Mouse (Mus musculus): ENCODE results near the gene Fat3. TPM values are rescaled to one million over a fixed set of nuclear protein-coding genes. Genes with fewer than 3 reads are reported as not detected.

The Fat3 gene
- polyA plus RNA-seq, 1 experiment from 2014 or later, result 6.5 TPM

DNA sequence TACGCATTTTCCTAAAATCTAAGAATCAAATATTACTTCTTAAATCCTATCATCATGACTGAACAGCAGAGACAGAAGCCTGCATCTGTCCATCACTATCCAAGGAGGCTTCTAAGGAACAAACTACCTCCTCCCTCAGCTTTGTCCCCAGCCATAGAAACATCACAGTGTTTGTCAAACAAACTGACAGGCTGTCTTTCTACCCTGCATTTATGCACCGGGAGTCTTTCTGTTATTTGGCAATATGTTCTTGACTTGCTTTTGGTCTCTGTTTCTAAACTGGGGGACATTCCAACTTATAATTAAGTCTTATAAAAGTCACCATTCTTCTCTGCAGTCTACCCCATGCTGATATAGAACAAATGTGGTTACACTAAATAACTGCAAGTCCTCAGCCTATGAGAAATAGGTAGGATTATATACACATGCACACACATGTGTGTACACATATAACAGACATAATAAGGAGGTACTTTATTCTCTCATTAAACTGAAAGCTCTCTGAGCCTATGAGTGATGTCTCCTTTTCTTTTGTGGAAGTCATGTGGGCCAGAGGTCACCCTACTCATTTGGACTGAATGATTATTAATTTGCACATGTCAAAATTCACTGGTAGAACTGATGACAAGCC, 244.4 kb downstream of the Fat3 start:
- H3K4me3 ChIP-seq, result no peak overlapping the region
- peaks cover 17% of the 10 kb centered on the region for H3K4me1 ChIP-seq (replicated peaks)
- WGBS, result 71% methylated on average over 2 of the region's 2 CpGs
- no peaks in the 10 kb centered on the region for H3K27me3 ChIP-seq (ENCODE audit: insufficient read depth, poor library complexity, severe bottlenecking)
- no peak overlapping the region for H3K27ac ChIP-seq
- no peak for DNase-seq (ENCODE audit: low spot score)
- no peaks in the 10 kb centered on the region for H3K9me3 ChIP-seq
- H3K36me3 ChIP-seq, result no peaks in the 10 kb centered on the region

GRCm38 (mm10) chr9:16246741-16247140, 254.3 kb downstream of the Fat3 start:
- H3K27ac ChIP-seq, result no peak overlapping the region
- DNase-seq (ENCODE audit: low spot score), result peak; percentile 17
- no peaks in the 10 kb centered on the region for H3K36me3 ChIP-seq
- H3K27me3 ChIP-seq (ENCODE audit: insufficient read depth, poor library complexity, severe bottlenecking), result no peaks in the 10 kb centered on the region
- WGBS, result 68% methylated on average over 4 of the region's 4 CpGs
- no peak overlapping the region for H3K4me3 ChIP-seq
- H3K9me3 ChIP-seq, result no peaks in the 10 kb centered on the region
- no peaks in the 10 kb centered on the region; the same call in 1 of the 2 replicates for H3K4me1 ChIP-seq (replicated peaks)

DNA sequence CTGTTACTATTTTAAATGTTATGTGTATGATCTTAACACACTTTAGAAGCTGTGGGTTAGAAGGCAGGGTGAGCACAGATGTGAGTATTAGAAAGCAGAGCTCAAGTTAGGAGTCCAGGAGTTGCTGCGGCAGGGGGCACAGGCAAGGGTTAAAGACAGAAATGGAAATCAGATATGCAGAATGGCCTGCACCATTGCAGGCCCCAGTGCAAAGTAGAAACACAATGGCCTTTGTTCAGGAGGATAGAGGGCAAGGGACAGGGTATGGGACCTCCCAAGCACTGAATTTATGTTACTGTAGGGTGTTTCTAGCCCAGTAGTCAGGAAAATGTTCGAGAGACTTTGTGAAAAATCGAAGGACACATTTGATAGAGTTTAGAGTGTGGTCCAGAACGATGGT, 269.5 kb downstream of the Fat3 start:
- Histone ChIP-seq H3K9me3 (no peaks in the 10 kb centered on the region), H3K27ac (peak overlapping the region; percentile 80), H3K4me3 (no peak overlapping the region), H3K36me3 (no peaks in the 10 kb centered on the region), H3K27me3 (ENCODE audit: insufficient read depth, poor library complexity, severe bottlenecking) (no peaks in the 10 kb centered on the region), H3K4me1 (replicated peaks) (peaks cover 47% of the 10 kb centered on the region)
- WGBS, result 40% methylated on average over 4 of the region's 4 CpGs
- peak; percentile 50 for DNase-seq (ENCODE audit: low spot score)

- Histone ChIP-seq H3K4me1 (replicated peaks) (peaks cover 53% of the 10 kb centered on the region), H3K9me3 (no peaks in the 10 kb centered on the region), H3K36me3 (no peaks in the 10 kb centered on the region), H3K27ac (no peak overlapping the region), H3K27me3 (ENCODE audit: insufficient read depth, poor library complexity, severe bottlenecking) (no peaks in the 10 kb centered on the region), H3K4me3 (no peak overlapping the region)
- no peak for DNase-seq (ENCODE audit: low spot score)
- 82% methylated on average over 5 of the region's 5 CpGs for WGBS
These were observed 272.2 kb downstream of the Fat3 start for GRCm38 (mm10) chr9:16228919-16229318.

GRCm38 (mm10) chr9:16227398-16227797, 273.7 kb downstream of the Fat3 start:
- Histone ChIP-seq H3K4me1 (replicated peaks) (peaks cover 51% of the 10 kb centered on the region), H3K27ac (no peak overlapping the region), H3K36me3 (no peaks in the 10 kb centered on the region), H3K9me3 (no peaks in the 10 kb centered on the region), H3K27me3 (ENCODE audit: insufficient read depth, poor library complexity, severe bottlenecking) (no peaks in the 10 kb centered on the region), H3K4me3 (no peak overlapping the region)
- DNase-seq (ENCODE audit: low spot score), result no peak
- WGBS, result 69% methylated on average over 2 of the region's 2 CpGs

GRCm38 (mm10) chr9:16226545-16226944, 274.5 kb downstream of the Fat3 start:
- Histone ChIP-seq H3K9me3 (no peaks in the 10 kb centered on the region), H3K36me3 (no peaks in the 10 kb centered on the region), H3K4me1 (replicated peaks) (peaks cover 51% of the 10 kb centered on the region), H3K27ac (no peak overlapping the region), H3K27me3 (ENCODE audit: insufficient read depth, poor library complexity, severe bottlenecking) (no peaks in the 10 kb centered on the region), H3K4me3 (no peak overlapping the region)
- no peak for DNase-seq (ENCODE audit: low spot score)

DNA sequence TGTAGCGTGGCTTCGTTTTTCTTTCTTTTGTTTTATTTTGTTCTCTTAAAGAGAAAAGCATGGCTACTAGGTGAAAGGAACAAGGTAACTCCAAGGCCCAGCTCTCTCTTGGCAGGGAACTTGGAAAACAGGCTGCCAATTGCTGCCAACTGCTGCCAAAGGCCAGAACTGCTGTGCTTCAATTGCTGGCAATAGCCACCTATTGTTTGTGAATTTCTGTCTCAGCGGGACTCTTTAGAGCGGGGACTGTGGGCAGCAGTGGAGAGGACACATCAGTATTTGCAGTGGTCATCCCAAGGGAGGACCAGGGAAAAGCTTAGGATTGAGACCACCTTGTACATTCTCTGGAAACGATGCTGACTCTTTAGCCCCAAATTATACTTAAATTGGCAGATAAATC, 279.2 kb downstream of the Fat3 start:
- peaks cover 21% of the 10 kb centered on the region for H3K4me1 ChIP-seq (replicated peaks)
- WGBS, result 43% methylated on average over 5 of the region's 5 CpGs
- no peak overlapping the region for H3K4me3 ChIP-seq
- no peaks in the 10 kb centered on the region for H3K36me3 ChIP-seq
- H3K9me3 ChIP-seq, result no peaks in the 10 kb centered on the region
- DNase-seq (ENCODE audit: low spot score), result no peak
- no peaks in the 10 kb centered on the region for H3K27me3 ChIP-seq (ENCODE audit: insufficient read depth, poor library complexity, severe bottlenecking)
- no peak overlapping the region; the same call in 1 of the 2 replicates for H3K27ac ChIP-seq

- 0 out of 2 replicates have a peak overlapping the region, but pooled peaks have one; percentile 56 for H3K27ac ChIP-seq
These were observed 284.9 kb downstream of the Fat3 start for GRCm38 (mm10) chr9:16216235-16216634.

GRCm38 (mm10) chr9:16214731-16215681, 286.1 kb downstream of the Fat3 start:
- Histone ChIP-seq H3K4me1 (replicated peaks) (peaks cover 34% of the 10 kb centered on the region), H3K27ac (peak overlapping the region; percentile 56), H3K36me3 (no peaks in the 10 kb centered on the region), H3K4me3 (no peak overlapping the region), H3K9me3 (no peaks in the 10 kb centered on the region), H3K27me3 (ENCODE audit: insufficient read depth, poor library complexity, severe bottlenecking) (no peaks in the 10 kb centered on the region)
- WGBS, result 58% methylated on average over 7 of the region's 7 CpGs
- peak; percentile 48 for DNase-seq (ENCODE audit: low spot score)

More at GRCm38 (mm10) chr9:16216235-16216634, 284.9 kb downstream of the Fat3 start:
- Histone ChIP-seq H3K9me3 (no peaks in the 10 kb centered on the region), H3K4me3 (no peak overlapping the region), H3K36me3 (no peaks in the 10 kb centered on the region), H3K4me1 (replicated peaks) (peaks cover 34% of the 10 kb centered on the region), H3K27me3 (ENCODE audit: insufficient read depth, poor library complexity, severe bottlenecking) (no peaks in the 10 kb centered on the region)
- no peak for DNase-seq (ENCODE audit: low spot score)
- WGBS, result 67% methylated on average over 6 of the region's 6 CpGs

- 59% methylated on average over 1 of the region's 1 CpGs for WGBS
- Histone ChIP-seq H3K36me3 (no peaks in the 10 kb centered on the region), H3K4me1 (replicated peaks) (peaks cover 34% of the 10 kb centered on the region), H3K27me3 (ENCODE audit: insufficient read depth, poor library complexity, severe bottlenecking) (no peaks in the 10 kb centered on the region), H3K4me3 (no peak overlapping the region), H3K27ac (no peak overlapping the region), H3K9me3 (no peaks in the 10 kb centered on the region)
- no peak for DNase-seq (ENCODE audit: low spot score)
These were observed 287.8 kb downstream of the Fat3 start for GRCm38 (mm10) chr9:16213324-16213723.

GRCm38 (mm10) chr9:16212628-16213027, 288.5 kb downstream of the Fat3 start:
- DNase-seq (ENCODE audit: low spot score), result no peak
- WGBS, result 74% methylated on average over 3 of the region's 3 CpGs
- Histone ChIP-seq H3K4me3 (no peak overlapping the region), H3K9me3 (no peaks in the 10 kb centered on the region), H3K27me3 (ENCODE audit: insufficient read depth, poor library complexity, severe bottlenecking) (no peaks in the 10 kb centered on the region), H3K27ac (no peak overlapping the region), H3K4me1 (replicated peaks) (peaks cover 34% of the 10 kb centered on the region), H3K36me3 (no peaks in the 10 kb centered on the region)

DNA sequence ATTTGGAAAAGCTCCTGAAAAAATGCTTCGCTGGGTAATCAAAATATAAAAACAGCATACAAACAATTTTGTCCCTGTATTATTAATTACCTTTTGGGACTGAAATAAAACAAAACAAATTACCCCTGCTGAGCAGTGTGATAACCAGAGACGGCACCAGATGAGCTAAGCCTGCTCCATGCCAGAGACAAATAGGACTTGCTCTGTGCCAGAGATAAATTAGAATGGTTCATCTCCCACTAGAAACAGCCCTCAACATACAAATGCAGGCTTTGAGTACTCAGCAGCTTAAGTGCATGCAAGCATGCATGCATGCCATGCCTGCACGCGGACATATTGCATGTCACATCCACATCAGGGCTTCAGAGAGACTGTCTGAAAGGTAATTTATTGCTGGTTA, 288.9 kb downstream of the Fat3 start:
- H3K4me1 ChIP-seq (replicated peaks), result peaks cover 34% of the 10 kb centered on the region
- no peak overlapping the region for H3K4me3 ChIP-seq
- H3K9me3 ChIP-seq, result no peaks in the 10 kb centered on the region
- H3K36me3 ChIP-seq, result no peaks in the 10 kb centered on the region
- 92% methylated on average over 4 of the region's 4 CpGs for WGBS
- no peaks in the 10 kb centered on the region for H3K27me3 ChIP-seq (ENCODE audit: insufficient read depth, poor library complexity, severe bottlenecking)
- no peak for DNase-seq (ENCODE audit: low spot score)
- no peak overlapping the region for H3K27ac ChIP-seq

DNA sequence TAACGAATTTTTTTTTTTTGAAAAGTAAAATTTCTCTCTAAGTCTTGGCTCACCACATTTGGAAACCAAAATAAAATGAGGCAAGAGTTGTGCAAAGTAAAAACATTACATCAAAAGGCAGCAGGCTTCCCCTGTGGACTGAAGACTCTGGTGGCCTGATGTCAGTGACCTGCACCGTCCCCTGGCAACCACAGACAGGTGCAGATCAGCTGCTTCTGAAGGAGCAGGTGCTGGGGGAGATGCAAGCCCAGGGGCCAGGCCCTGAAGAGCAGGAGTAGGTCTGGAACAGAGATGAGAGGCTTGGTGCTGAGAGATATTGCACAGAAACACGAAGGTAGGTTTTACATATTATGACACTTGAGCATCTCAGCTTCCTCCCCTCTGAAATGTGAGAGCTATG, 289.6 kb downstream of the Fat3 start:
- Histone ChIP-seq H3K4me3 (no peak overlapping the region), H3K36me3 (no peaks in the 10 kb centered on the region), H3K9me3 (no peaks in the 10 kb centered on the region), H3K4me1 (replicated peaks) (peaks cover 34% of the 10 kb centered on the region), H3K27ac (no peak overlapping the region), H3K27me3 (ENCODE audit: insufficient read depth, poor library complexity, severe bottlenecking) (no peaks in the 10 kb centered on the region)
- DNase-seq (ENCODE audit: low spot score), result no peak
- 67% methylated on average over 3 of the region's 3 CpGs for WGBS

Measured in hindbrain, embryonic 10.5 days (tissue).